Mouse (Mus musculus) megakaryocyte progenitor cell, adult 5-6 weeks (primary cell): ENCODE measurements around the gene Casq1. TPM values are rescaled to one million over a fixed set of nuclear protein-coding genes. Genes with fewer than 3 reads are reported as not detected.

ENCODE experiments used
- ATAC-seq: replicated peaks from 2 replicates; pipeline ENCODE4 v1.8.0; 2016; ENCODE audit warnings: mild to moderate bottlenecking, moderate TSS enrichment, inconsistent platforms; ENCODE audit not compliant: poor library complexity
- total RNA-seq, 2 experiments: library from RNA; stranded (forward) in 1 of 2; stranded (reverse) in 1 of 2; fragments of 157-497, 149-512 nt in 1 of 2; fragments of 200-1000 nt in 1 of 2; gene quantifications; 2 replicates each; pipeline versions ENCODE4 v1.2.3 to v1.2.4; 2015 to 2017

Gene Casq1
- total RNA-seq, 2 experiments from 2014 or later = not detected

- peak; percentile 68 for ATAC-seq
Observed at GRCm38 (mm10) chr1:172206141-172206917, 13.3 kb downstream of the Casq1 start, which contains the start of gene Pea15a. Gene Pea15a, minus strand, starts transcription at chr1:172206804.

GRCm38 (mm10) chr1:172205741-172206087, 14.0 kb downstream of the Casq1 start:
- ATAC-seq = no peak

- ATAC-seq = no peak
Observed at GRCm38 (mm10) chr1:172204814-172205740, 14.6 kb downstream of the Casq1 start.

GRCm38 (mm10) chr1:172204033-172204813, 15.4 kb downstream of the Casq1 start:
- ATAC-seq = no peak

GRCm38 (mm10) chr1:172203566-172203965, 16.1 kb downstream of the Casq1 start:
- no peak for ATAC-seq

GRCm38 (mm10) chr1:172202894-172203522, 16.7 kb downstream of the Casq1 start:
- no peak for ATAC-seq

- no peak for ATAC-seq
Observed at GRCm38 (mm10) chr1:172201967-172202880, 17.4 kb downstream of the Casq1 start.

- ATAC-seq = no peak
Observed at GRCm38 (mm10) chr1:172200871-172201447, 18.7 kb downstream of the Casq1 start.

GRCm38 (mm10) chr1:172200161-172200560, 19.5 kb downstream of the Casq1 start:
- ATAC-seq = no peak

- ATAC-seq = no peak
Observed at GRCm38 (mm10) chr1:172198996-172199395, 20.7 kb downstream of the Casq1 start.

GRCm38 (mm10) chr1:172198316-172198715, 21.4 kb downstream of the Casq1 start:
- no peak for ATAC-seq

- ATAC-seq = no peak
Observed at GRCm38 (mm10) chr1:172197851-172198250, 21.8 kb downstream of the Casq1 start.

- ATAC-seq = no peak
Observed at GRCm38 (mm10) chr1:172197146-172197545, 22.5 kb downstream of the Casq1 start.

GRCm38 (mm10) chr1:172194435-172194834, 25.2 kb downstream of the Casq1 start:
- no peak for ATAC-seq

- no peak for ATAC-seq
Observed at GRCm38 (mm10) chr1:172192217-172192616, 27.5 kb downstream of the Casq1 start.

- no peak for ATAC-seq
Observed at GRCm38 (mm10) chr1:172191578-172191977, 28.1 kb downstream of the Casq1 start.

GRCm38 (mm10) chr1:172188891-172189290, 30.8 kb downstream of the Casq1 start:
- peak; percentile 87 for ATAC-seq

GRCm38 (mm10) chr1:172186401-172187289, 33.0 kb downstream of the Casq1 start:
- peak; percentile 68 for ATAC-seq
